Mouse (Mus musculus) erythroblast, embryonic 14.5 days (primary cell): Measurements from ENCODE around the gene Glp1r. TPM values are rescaled to one million over a fixed set of nuclear protein-coding genes. Genes with fewer than 3 reads are reported as not detected.

Source experiments
- H3K27me3 ChIP-seq: 2 replicates; pipeline ENCODE4 v1.6.1; 2012; ENCODE audit warnings: inconsistent platforms; ENCODE audit not compliant: control insufficient read depth
- H3K36me3 ChIP-seq: 2 replicates; pipeline ENCODE4 v1.6.1; 2012; ENCODE audit warnings: mild to moderate bottlenecking, inconsistent platforms; ENCODE audit not compliant: control insufficient read depth
- H3K4me1 ChIP-seq: 2 replicates; pipeline ENCODE4 v1.6.1; 2012; ENCODE audit warnings: inconsistent platforms; ENCODE audit not compliant: control insufficient read depth
- H3K4me3 ChIP-seq: replicated peaks from 2 replicates; pipeline ENCODE3; 2012; ENCODE audit warnings: moderate library complexity, mild to moderate bottlenecking, inconsistent platforms
- H3K9me3 ChIP-seq: 2 replicates; pipeline ENCODE4 v1.6.1; 2012; ENCODE audit warnings: low read length, inconsistent platforms, mixed read lengths; ENCODE audit not compliant: control insufficient read depth
- GATA1 ChIP-seq: IDR thresholded peaks from 2 replicates; pipeline ENCODE4 v1.6.1; 2012; ENCODE audit warnings: low read length, inconsistent platforms, mixed read lengths
- TAL1 ChIP-seq: IDR thresholded peaks from 3 replicates; pipeline ENCODE4 v1.6.1; 2012; ENCODE audit warnings: low read length, inconsistent platforms, mixed read lengths
- polyA plus RNA-seq: library from polyadenylated mRNA; stranded (reverse); fragments of >175 nt; gene quantifications from 2 replicates; pipeline ENCODE4 v1.2.3, GENCODE M21; 2012

The Glp1r gene
- polyA plus RNA-seq, 1 experiment = not detected

- Histone ChIP-seq H3K9me3 (peaks cover 6% of the 10 kb centered on the region), H3K4me3 (no peak overlapping the region), H3K27me3 (no peaks in the 10 kb centered on the region), H3K4me1 (no peaks in the 10 kb centered on the region), H3K36me3 (no peaks in the 10 kb centered on the region)
- no peak for TF ChIP-seq GATA1
- TF ChIP-seq TAL1 = no peak
Measured at GRCm38 (mm10) chr17:30874276-30874675, 27.3 kb upstream of the Glp1r start.

GRCm38 (mm10) chr17:30877456-30877855, 24.2 kb upstream of the Glp1r start:
- Histone ChIP-seq H3K36me3 (no peaks in the 10 kb centered on the region), H3K9me3 (peaks cover 6% of the 10 kb centered on the region), H3K4me1 (no peaks in the 10 kb centered on the region), H3K27me3 (no peaks in the 10 kb centered on the region), H3K4me3 (no peak overlapping the region)
- TF ChIP-seq TAL1 = no peak
- no peak for TF ChIP-seq GATA1

GRCm38 (mm10) chr17:30878626-30879025, 23.0 kb upstream of the Glp1r start:
- no peaks in the 10 kb centered on the region for H3K4me1 ChIP-seq
- no peak overlapping the region for H3K4me3 ChIP-seq
- TF ChIP-seq GATA1 (no peak), TAL1 (no peak)
- no peaks in the 10 kb centered on the region; the same call in 1 of the 2 replicates for H3K27me3 ChIP-seq
- H3K36me3 ChIP-seq = no peaks in the 10 kb centered on the region
- H3K9me3 ChIP-seq = peaks cover 6% of the 10 kb centered on the region

GRCm38 (mm10) chr17:30880391-30880790, 21.2 kb upstream of the Glp1r start:
- Histone ChIP-seq H3K9me3 (no peaks in the 10 kb centered on the region; the same call in 1 of the 2 replicates), H3K4me1 (no peaks in the 10 kb centered on the region), H3K36me3 (no peaks in the 10 kb centered on the region), H3K27me3 (no peaks in the 10 kb centered on the region; the same call in 1 of the 2 replicates), H3K4me3 (no peak overlapping the region)
- TF ChIP-seq GATA1 = no peak
- TF ChIP-seq TAL1 = no peak

- Histone ChIP-seq H3K27me3 (no peaks in the 10 kb centered on the region; the same call in 1 of the 2 replicates), H3K36me3 (no peaks in the 10 kb centered on the region), H3K4me1 (no peaks in the 10 kb centered on the region), H3K9me3 (peaks cover 1% of the 10 kb centered on the region), H3K4me3 (no peak overlapping the region)
- TF ChIP-seq TAL1 (no peak), GATA1 (no peak)
Measured at GRCm38 (mm10) chr17:30881001-30881400, 20.6 kb upstream of the Glp1r start.

GRCm38 (mm10) chr17:30882206-30882605, 19.4 kb upstream of the Glp1r start:
- no peak for TF ChIP-seq GATA1
- no peak for TF ChIP-seq TAL1
- peaks cover 2% of the 10 kb centered on the region; the same call in 1 of the 2 replicates for H3K9me3 ChIP-seq

GRCm38 (mm10) chr17:30883534-30883933, 18.1 kb upstream of the Glp1r start:
- no peak for TF ChIP-seq GATA1
- TF ChIP-seq TAL1 = no peak
- H3K36me3 ChIP-seq = no peaks in the 10 kb centered on the region
- no peak overlapping the region for H3K4me3 ChIP-seq
- peaks cover 2% of the 10 kb centered on the region; the same call in 1 of the 2 replicates for H3K9me3 ChIP-seq
- no peaks in the 10 kb centered on the region for H3K4me1 ChIP-seq
- no peaks in the 10 kb centered on the region; the same call in 1 of the 2 replicates for H3K27me3 ChIP-seq

More at GRCm38 (mm10) chr17:30882206-30882605, 19.4 kb upstream of the Glp1r start:
- Histone ChIP-seq H3K27me3 (no peaks in the 10 kb centered on the region; the same call in 1 of the 2 replicates), H3K4me1 (no peaks in the 10 kb centered on the region), H3K4me3 (no peak overlapping the region), H3K36me3 (no peaks in the 10 kb centered on the region)

- H3K9me3 ChIP-seq = 0 out of 2 replicates have a peak, but pooled peaks cover 2% of the 10 kb centered on the region
- TF ChIP-seq TAL1 (no peak), GATA1 (no peak)
- no peaks in the 10 kb centered on the region for H3K27me3 ChIP-seq
- no peak overlapping the region for H3K4me3 ChIP-seq
- no peaks in the 10 kb centered on the region for H3K4me1 ChIP-seq
- no peaks in the 10 kb centered on the region for H3K36me3 ChIP-seq
Measured at GRCm38 (mm10) chr17:30892086-30892485, 9.5 kb upstream of the Glp1r start.

- H3K9me3 ChIP-seq = 0 out of 2 replicates have a peak, but pooled peaks cover 2% of the 10 kb centered on the region
- no peaks in the 10 kb centered on the region for H3K4me1 ChIP-seq
- H3K4me3 ChIP-seq = no peak overlapping the region
- H3K27me3 ChIP-seq = no peaks in the 10 kb centered on the region
- H3K36me3 ChIP-seq = no peaks in the 10 kb centered on the region
- no peak for TF ChIP-seq TAL1
- TF ChIP-seq GATA1 = no peak
Measured at GRCm38 (mm10) chr17:30892730-30893129, 8.9 kb upstream of the Glp1r start.

- H3K27me3 ChIP-seq = peaks cover 18% of the 10 kb centered on the region
- TF ChIP-seq GATA1 = no peak
- TF ChIP-seq TAL1 = no peak
Measured at GRCm38 (mm10) chr17:30897075-30897474, 4.5 kb upstream of the Glp1r start.

More at GRCm38 (mm10) chr17:30897075-30897474, 4.5 kb upstream of the Glp1r start:
- Histone ChIP-seq H3K36me3 (no peaks in the 10 kb centered on the region), H3K4me3 (no peak overlapping the region), H3K4me1 (no peaks in the 10 kb centered on the region), H3K9me3 (0 out of 2 replicates have a peak, but pooled peaks cover 2% of the 10 kb centered on the region)
